Mouse (Mus musculus) hindbrain, embryonic 11.5 days (tissue): ENCODE measurements around the gene Plcl1. TPM values are rescaled to one million over a fixed set of nuclear protein-coding genes. Genes with fewer than 3 reads are reported as not detected.

Source experiments
- ATAC-seq: fragments of 200-750 bp; cut with Nextera tagmentation; 2 replicates; pipeline ENCODE4 v1.8.0; 2017; ENCODE audit warnings: mild to moderate bottlenecking, moderate TSS enrichment, moderate library complexity; ENCODE audit not compliant: low FRiP score
- DNase-seq: peaks from one replicate; pipeline ENCODE4 v3.0.0-alpha.2; 2015; ENCODE audit warnings: low spot score
- H3K27ac ChIP-seq: fragments of 300-500 bp; sonication (generic); 2 replicates; pipeline ENCODE4 v1.5.1; 2014; ENCODE audit warnings: mild to moderate bottlenecking, low read depth, low read length
- H3K27me3 ChIP-seq: fragments of 300-500 bp; sonication (generic); 2 replicates; pipeline ENCODE4 v1.6.1; 2014; ENCODE audit warnings: mild to moderate bottlenecking, low read length, moderate library complexity, mixed read lengths; ENCODE audit not compliant: control insufficient read depth, insufficient read depth
- H3K36me3 ChIP-seq: fragments of 300-500 bp; sonication (generic); 2 replicates; pipeline ENCODE4 v1.6.1; 2014; ENCODE audit warnings: mild to moderate bottlenecking, low read length, moderate library complexity, mixed read lengths; ENCODE audit not compliant: control insufficient read depth, insufficient read depth
- H3K4me1 ChIP-seq: fragments of 300-500 bp; sonication (generic); replicated peaks from 2 replicates; pipeline ENCODE4 v1.6.1; 2014; ENCODE audit warnings: low read length, mixed read lengths; ENCODE audit not compliant: control insufficient read depth, insufficient read depth
- H3K4me2 ChIP-seq: fragments of 300-500 bp; sonication (generic); replicated peaks from 2 replicates; pipeline ENCODE4 v1.6.1; 2014; ENCODE audit warnings: mild to moderate bottlenecking, low read depth, low read length
- H3K4me3 ChIP-seq: fragments of 300-500 bp; sonication (generic); 2 replicates; pipeline ENCODE4 v1.5.1; 2014; ENCODE audit warnings: low read depth, low read length
- H3K9ac ChIP-seq: fragments of 300-500 bp; sonication (generic); 2 replicates; pipeline ENCODE4 v1.6.1; 2014; ENCODE audit warnings: low read depth, low read length
- H3K9me3 ChIP-seq: fragments of 300-500 bp; sonication (generic); 2 replicates; pipeline ENCODE4 v1.6.1; 2016; ENCODE audit warnings: low read length; ENCODE audit not compliant: control insufficient read depth
- WGBS: fragments of 180-500 bp; shearing (Covaris S2); extraction: QIAGEN DNeasy Blood & Tissue Kit; methylation state at CpG from one replicate; pipeline ENCODE4 v1.1.7; 2014; 5-methylcytosine and 5-hydroxymethylcytosine counted together
- polyA plus RNA-seq: library from polyadenylated mRNA; unstranded; fragments of >200 nt; fragmentation: Nextera tagmentation; extraction: Ambion mirVana; gene quantifications from 2 replicates; pipeline ENCODE4 v1.2.1, GENCODE M21; 2014

Gene Plcl1
- polyA plus RNA-seq, 1 experiment from 2014 or later = 2.8 TPM

DNA sequence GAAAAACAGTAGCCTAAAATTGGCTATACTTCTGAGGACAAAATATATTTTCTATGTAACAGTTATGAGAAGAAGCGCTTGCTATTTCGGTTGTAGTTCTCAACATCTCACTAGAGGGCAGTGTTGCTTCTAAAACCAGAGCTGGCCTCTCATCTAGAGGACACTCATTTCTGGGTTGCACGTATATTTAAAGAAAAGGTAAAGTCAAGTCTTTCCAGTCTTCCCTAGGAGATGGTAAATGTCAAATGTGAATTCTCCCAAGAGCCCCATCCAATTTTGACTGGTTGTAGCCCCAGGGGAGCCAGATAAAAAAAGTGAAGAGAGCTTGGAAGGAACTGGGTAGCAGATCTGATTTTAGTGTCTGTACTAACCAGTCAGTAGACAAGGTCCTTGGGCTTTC is 1.3 kb upstream of the Plcl1 start:
- H3K27me3 ChIP-seq = no peaks in the 10 kb centered on the region
- H3K27ac ChIP-seq = no peak overlapping the region
- no peak overlapping the region for H3K4me2 ChIP-seq
- no peaks in the 10 kb centered on the region for H3K4me1 ChIP-seq
- DNase-seq (peak; percentile 82), ATAC-seq (no peak)
- no peak overlapping the region for H3K9ac ChIP-seq
- H3K9me3 ChIP-seq = no peaks in the 10 kb centered on the region
- no peaks in the 10 kb centered on the region for H3K36me3 ChIP-seq
- H3K4me3 ChIP-seq = no peak overlapping the region
- WGBS = 4% methylated on average over 3 of the region's 3 CpGs

- Histone ChIP-seq H3K4me1 (no peaks in the 10 kb centered on the region), H3K4me3 (peak overlapping the region; percentile 69), H3K9me3 (no peaks in the 10 kb centered on the region), H3K27ac (peak overlapping the region; percentile 42), H3K36me3 (no peaks in the 10 kb centered on the region), H3K27me3 (no peaks in the 10 kb centered on the region), H3K9ac (peak overlapping the region; percentile 66), H3K4me2 (peak overlapping the region; percentile 85)
- ATAC-seq = peak; percentile 77
- WGBS = 0% methylated on average over 30 of the region's 42 CpGs
- peak; percentile 66 for DNase-seq
Observed at GRCm38 (mm10) chr1:55406023-55406413, 297 bp downstream of the Plcl1 start.

DNA sequence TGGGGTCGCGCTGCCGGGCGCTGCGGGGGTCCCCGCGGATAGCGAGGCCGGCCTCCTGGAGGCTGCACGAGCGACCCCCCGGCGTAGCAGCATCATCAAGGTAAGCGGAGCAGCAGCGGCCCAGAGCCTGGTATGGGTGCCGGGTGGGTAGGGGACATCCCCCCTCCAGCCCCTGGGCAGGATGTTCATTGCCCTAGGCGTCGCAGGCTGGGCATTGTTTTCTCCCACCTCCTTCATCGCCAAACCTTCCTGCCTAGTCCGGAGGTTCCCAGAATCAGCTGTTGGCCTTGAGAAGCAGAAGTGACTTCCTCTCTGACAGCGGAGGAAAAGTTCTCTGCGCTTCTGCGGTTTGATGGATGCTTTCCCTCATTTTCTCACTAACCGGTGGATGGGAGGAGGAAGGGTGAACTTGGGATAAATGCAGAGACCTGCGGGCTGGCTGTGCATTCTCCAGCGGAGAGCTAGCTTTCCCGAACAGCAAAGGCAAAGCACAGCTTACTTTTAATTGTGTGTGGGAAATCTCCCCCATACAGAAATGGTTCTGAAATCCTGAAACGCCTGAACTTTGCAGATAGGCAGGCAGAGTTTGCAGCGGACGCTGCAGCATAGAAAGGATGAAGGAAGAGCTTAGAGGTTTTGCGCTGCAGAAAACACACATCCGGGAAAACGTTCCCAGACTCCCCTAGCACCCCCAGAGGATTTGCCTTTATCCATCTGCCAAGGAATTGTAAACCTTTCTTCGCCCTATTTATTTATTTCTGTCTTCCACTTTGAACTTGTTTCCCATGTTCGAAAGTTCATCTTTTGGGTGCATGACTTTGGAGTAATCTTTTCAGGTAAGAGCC is 1.0 kb downstream of the Plcl1 start:
- ATAC-seq (peak; percentile 33), DNase-seq (peak; percentile 63)
- peak overlapping the region; percentile 66; the same call in 1 of the 2 replicates for H3K9ac ChIP-seq
- no peaks in the 10 kb centered on the region for H3K27me3 ChIP-seq
- H3K4me3 ChIP-seq = peak overlapping the region; percentile 69
- no peaks in the 10 kb centered on the region for H3K9me3 ChIP-seq
- H3K36me3 ChIP-seq = no peaks in the 10 kb centered on the region
- H3K4me1 ChIP-seq = no peaks in the 10 kb centered on the region
- 4% methylated on average over 34 of the region's 35 CpGs for WGBS
- peak overlapping the region; percentile 42 for H3K27ac ChIP-seq
- H3K4me2 ChIP-seq = peak overlapping the region; percentile 85

DNA sequence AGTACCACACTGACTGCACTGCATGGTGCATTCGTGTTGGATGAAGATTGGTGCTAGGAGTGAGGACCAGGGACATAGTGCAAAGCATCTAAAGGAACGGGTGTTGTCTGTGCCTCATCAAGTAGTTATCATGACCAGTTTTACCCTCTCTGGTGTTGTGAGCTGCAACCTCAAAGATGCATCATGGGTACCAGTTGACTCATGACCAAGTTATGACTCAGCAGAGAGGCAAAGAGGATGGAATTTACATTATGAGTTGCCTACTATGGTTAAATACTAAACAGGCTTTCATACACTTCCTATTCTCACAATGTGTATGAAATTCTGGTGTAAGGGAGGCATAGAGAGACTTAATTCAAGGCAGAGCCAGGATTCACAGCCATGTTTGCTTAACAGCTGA is 4.9 kb downstream of the Plcl1 start:
- DNase-seq = no peak

GRCm38 (mm10) chr1:55411079-55411478 is 5.4 kb downstream of the Plcl1 start:
- ATAC-seq = no peak
- Histone ChIP-seq H3K27me3 (no peaks in the 10 kb centered on the region), H3K27ac (no peak overlapping the region), H3K4me2 (no peak overlapping the region), H3K9me3 (no peaks in the 10 kb centered on the region), H3K9ac (no peak overlapping the region), H3K36me3 (no peaks in the 10 kb centered on the region), H3K4me3 (no peak overlapping the region), H3K4me1 (no peaks in the 10 kb centered on the region)
- no peak for DNase-seq
- 77% methylated on average over 2 of the region's 2 CpGs for WGBS

More for the DNA sequence above, 4.9 kb downstream of the Plcl1 start:
- no peak overlapping the region for H3K4me2 ChIP-seq
- H3K27me3 ChIP-seq = no peaks in the 10 kb centered on the region
- no peak for ATAC-seq
- H3K9me3 ChIP-seq = no peaks in the 10 kb centered on the region
- no peak overlapping the region for H3K4me3 ChIP-seq
- H3K4me1 ChIP-seq = no peaks in the 10 kb centered on the region
- no peak overlapping the region for H3K27ac ChIP-seq
- 79% methylated on average over 2 of the region's 2 CpGs for WGBS
- H3K9ac ChIP-seq = no peak overlapping the region
- no peaks in the 10 kb centered on the region for H3K36me3 ChIP-seq

GRCm38 (mm10) chr1:55412569-55412968 is 6.8 kb downstream of the Plcl1 start:
- Histone ChIP-seq H3K4me3 (no peak overlapping the region), H3K36me3 (no peaks in the 10 kb centered on the region), H3K27me3 (no peaks in the 10 kb centered on the region), H3K9me3 (no peaks in the 10 kb centered on the region), H3K27ac (no peak overlapping the region), H3K4me1 (no peaks in the 10 kb centered on the region), H3K9ac (no peak overlapping the region), H3K4me2 (no peak overlapping the region)
- ATAC-seq (no peak), DNase-seq (no peak)
- WGBS = 77% methylated on average over 6 of the region's 6 CpGs

- Histone ChIP-seq H3K4me2 (no peak overlapping the region), H3K4me1 (no peaks in the 10 kb centered on the region), H3K36me3 (no peaks in the 10 kb centered on the region), H3K9ac (no peak overlapping the region), H3K9me3 (no peaks in the 10 kb centered on the region), H3K27ac (no peak overlapping the region), H3K27me3 (no peaks in the 10 kb centered on the region), H3K4me3 (no peak overlapping the region)
- ATAC-seq (no peak), DNase-seq (no peak)
- WGBS = 80% methylated on average over 1 of the region's 1 CpGs
Observed at GRCm38 (mm10) chr1:55413534-55413933, 7.8 kb downstream of the Plcl1 start.

- H3K27ac ChIP-seq = no peak overlapping the region
- DNase-seq (no peak), ATAC-seq (no peak)
- no peaks in the 10 kb centered on the region for H3K4me1 ChIP-seq
- no peak overlapping the region for H3K4me2 ChIP-seq
- H3K27me3 ChIP-seq = no peaks in the 10 kb centered on the region
- 89% methylated on average over 3 of the region's 3 CpGs for WGBS
- no peaks in the 10 kb centered on the region for H3K9me3 ChIP-seq
- no peak overlapping the region for H3K4me3 ChIP-seq
- H3K36me3 ChIP-seq = no peaks in the 10 kb centered on the region
- H3K9ac ChIP-seq = no peak overlapping the region
Observed at GRCm38 (mm10) chr1:55418968-55419367, 13.2 kb downstream of the Plcl1 start.

GRCm38 (mm10) chr1:55427607-55428006 is 21.9 kb downstream of the Plcl1 start:
- 83% methylated on average over 2 of the region's 2 CpGs for WGBS
- no peak overlapping the region for H3K9ac ChIP-seq
- no peaks in the 10 kb centered on the region for H3K36me3 ChIP-seq
- no peaks in the 10 kb centered on the region for H3K9me3 ChIP-seq
- no peak overlapping the region for H3K4me3 ChIP-seq
- no peak for ATAC-seq
- no peaks in the 10 kb centered on the region for H3K4me1 ChIP-seq
- DNase-seq = no peak
- no peaks in the 10 kb centered on the region for H3K27me3 ChIP-seq
- H3K4me2 ChIP-seq = no peak overlapping the region
- no peak overlapping the region for H3K27ac ChIP-seq
